Mouse (Mus musculus): Measurements from ENCODE around the gene Eif5a.
"Not testable (repeated sequence)": the region's sequence is repeated elsewhere in the genome, so short reads cannot be mapped to it uniquely, and the experiment has no call there.

Eif5a gene

GRCm38 (mm10) chr11:69945997-69946891 is 24.5 kb upstream of the Eif5a start:
- no peak for DNase-seq (ENCODE audit: low read depth, low spot score)

GRCm38 (mm10) chr11:69945216-69945615 is 23.5 kb upstream of the Eif5a start:
- DNase-seq (ENCODE audit: low read depth, low spot score) = no peak

GRCm38 (mm10) chr11:69940962-69941361 is 19.2 kb upstream of the Eif5a start:
- no peak for DNase-seq (ENCODE audit: low read depth, low spot score)

GRCm38 (mm10) chr11:69939731-69940130 is 18.0 kb upstream of the Eif5a start:
- DNase-seq (ENCODE audit: low read depth, low spot score) = no peak

- no peak for DNase-seq (ENCODE audit: low read depth, low spot score)
Measured at GRCm38 (mm10) chr11:69939181-69939580, 17.4 kb upstream of the Eif5a start.

GRCm38 (mm10) chr11:69938401-69938979 is 16.7 kb upstream of the Eif5a start:
- no peak for DNase-seq (ENCODE audit: low read depth, low spot score)

- DNase-seq (ENCODE audit: low read depth, low spot score) = no peak
Measured at GRCm38 (mm10) chr11:69937834-69938233, 16.1 kb upstream of the Eif5a start.

GRCm38 (mm10) chr11:69937385-69937784 is 15.6 kb upstream of the Eif5a start:
- no peak for DNase-seq (ENCODE audit: low read depth, low spot score)

GRCm38 (mm10) chr11:69936714-69937347 is 15.1 kb upstream of the Eif5a start:
- no peak for DNase-seq (ENCODE audit: low read depth, low spot score)

GRCm38 (mm10) chr11:69936156-69936555 is 14.4 kb upstream of the Eif5a start:
- DNase-seq (ENCODE audit: low read depth, low spot score) = no peak

GRCm38 (mm10) chr11:69935137-69935879 is 13.6 kb upstream of the Eif5a start, which contains the start of gene Ybx2:
Ybx2 (plus strand) TSS chr11:69935796.
- peak; percentile 85 for DNase-seq (ENCODE audit: low read depth, low spot score)

- no peak for DNase-seq (ENCODE audit: low read depth, low spot score)
Measured at GRCm38 (mm10) chr11:69934681-69935080, 12.9 kb upstream of the Eif5a start.

GRCm38 (mm10) chr11:69934169-69934568 is 12.4 kb upstream of the Eif5a start:
- DNase-seq (ENCODE audit: low read depth, low spot score) = no peak

GRCm38 (mm10) chr11:69933066-69933465 is 11.3 kb upstream of the Eif5a start:
- DNase-seq (ENCODE audit: low read depth, low spot score) = no peak

- no peak for DNase-seq (ENCODE audit: low read depth, low spot score)
Measured at GRCm38 (mm10) chr11:69932254-69932653, 10.5 kb upstream of the Eif5a start.

GRCm38 (mm10) chr11:69931769-69932168 is 10.0 kb upstream of the Eif5a start:
- no peak for DNase-seq (ENCODE audit: low read depth, low spot score)

GRCm38 (mm10) chr11:69930967-69931537 is 9.3 kb upstream of the Eif5a start:
- DNase-seq (ENCODE audit: low read depth, low spot score) = no peak

GRCm38 (mm10) chr11:69930176-69930575 is 8.4 kb upstream of the Eif5a start:
- not testable (repeated sequence) for DNase-seq (ENCODE audit: low read depth, low spot score)

GRCm38 (mm10) chr11:69929712-69930111 is 8.0 kb upstream of the Eif5a start:
- DNase-seq (ENCODE audit: low read depth, low spot score) = no peak

GRCm38 (mm10) chr11:69927501-69927900 is 5.7 kb upstream of the Eif5a start:
- DNase-seq (ENCODE audit: low read depth, low spot score) = no peak

- no peak for DNase-seq (ENCODE audit: low read depth, low spot score)
Measured at GRCm38 (mm10) chr11:69922796-69923195, 1.0 kb upstream of the Eif5a start.
